Mouse (Mus musculus) left cerebral cortex, postnatal 25 days (tissue): ENCODE data around the gene Lrrc74a. TPM values are rescaled to one million over a fixed set of nuclear protein-coding genes. Genes with fewer than 3 reads are reported as not detected.

Experiments
- DNase-seq, 2 experiments: peaks; one replicate each; pipeline ENCODE4 v3.0.0; 2022; ENCODE audit warnings: low spot score in 2 of 2, mixed read lengths in 1 of 2
- intact Hi-C: fragments of 180-260 bp; cut with DNase I; formaldehyde crosslinking; loops from one replicate; pipeline ENCODE4 v1.15.1; 2025
- total RNA-seq, 2 experiments: library from RNA; stranded (reverse); gene quantifications; 2 replicates each; pipeline ENCODE4 v1.2.3; 2021

The Lrrc74a gene
- total RNA-seq, 2 experiments from 2014 or later, result not detected

DNA sequence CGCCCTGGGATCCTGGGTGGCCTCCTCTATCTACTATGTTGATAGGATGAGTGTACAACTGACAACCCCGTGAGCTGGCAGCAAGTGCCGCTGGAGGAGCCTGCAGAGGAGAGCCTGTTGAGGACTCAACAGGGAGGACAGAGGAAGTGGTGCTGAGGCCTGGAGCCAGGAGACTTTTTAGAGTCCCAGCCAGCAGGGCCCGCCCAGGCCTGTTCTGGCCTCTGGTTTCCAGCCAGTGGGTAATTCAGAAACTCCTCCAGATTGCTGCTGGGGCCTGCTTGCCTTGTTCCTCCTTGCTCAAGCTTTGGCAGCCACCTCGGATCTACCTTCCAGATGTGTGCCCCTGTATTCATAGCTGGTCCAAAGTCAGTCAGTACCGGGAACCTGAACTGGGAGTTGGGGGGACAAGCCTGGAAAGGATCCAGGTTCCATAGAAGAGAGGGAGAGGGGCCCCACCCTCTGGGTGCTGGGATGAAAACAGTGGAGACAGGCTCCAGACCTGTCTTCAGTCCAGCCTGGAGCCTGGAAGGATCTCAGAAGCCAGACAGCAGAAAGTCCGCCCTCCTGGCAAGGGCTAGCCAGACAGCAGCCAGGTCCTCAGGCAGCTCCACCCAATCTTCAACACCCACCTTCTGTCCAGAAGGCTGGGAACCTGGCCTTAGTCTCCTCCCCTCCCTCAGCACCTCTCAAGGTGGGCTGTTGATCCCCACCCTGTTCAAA, 41.6 kb downstream of the Lrrc74a start:
- intact Hi-C loops, result loop anchor here (10.0 kb wide), 1 partner anchor 369 kb away; the partner anchor contains the start of genes Gstz1 and Pomt2
- DNase-seq, result no peak

GRCm38 (mm10) chr12:86776341-86776860, 42.2 kb downstream of the Lrrc74a start:
- intact Hi-C loops, result loop anchor here (10.0 kb wide), 1 partner anchor 368 kb away; the partner anchor contains the start of genes Gstz1 and Pomt2
- DNase-seq, result no peak

GRCm38 (mm10) chr12:86778531-86778930, 44.4 kb downstream of the Lrrc74a start:
- intact Hi-C loops, result loop anchor here (10.0 kb wide), 1 partner anchor 366 kb away; the partner anchor contains the start of genes Gstz1 and Pomt2
- DNase-seq, result no peak

DNA sequence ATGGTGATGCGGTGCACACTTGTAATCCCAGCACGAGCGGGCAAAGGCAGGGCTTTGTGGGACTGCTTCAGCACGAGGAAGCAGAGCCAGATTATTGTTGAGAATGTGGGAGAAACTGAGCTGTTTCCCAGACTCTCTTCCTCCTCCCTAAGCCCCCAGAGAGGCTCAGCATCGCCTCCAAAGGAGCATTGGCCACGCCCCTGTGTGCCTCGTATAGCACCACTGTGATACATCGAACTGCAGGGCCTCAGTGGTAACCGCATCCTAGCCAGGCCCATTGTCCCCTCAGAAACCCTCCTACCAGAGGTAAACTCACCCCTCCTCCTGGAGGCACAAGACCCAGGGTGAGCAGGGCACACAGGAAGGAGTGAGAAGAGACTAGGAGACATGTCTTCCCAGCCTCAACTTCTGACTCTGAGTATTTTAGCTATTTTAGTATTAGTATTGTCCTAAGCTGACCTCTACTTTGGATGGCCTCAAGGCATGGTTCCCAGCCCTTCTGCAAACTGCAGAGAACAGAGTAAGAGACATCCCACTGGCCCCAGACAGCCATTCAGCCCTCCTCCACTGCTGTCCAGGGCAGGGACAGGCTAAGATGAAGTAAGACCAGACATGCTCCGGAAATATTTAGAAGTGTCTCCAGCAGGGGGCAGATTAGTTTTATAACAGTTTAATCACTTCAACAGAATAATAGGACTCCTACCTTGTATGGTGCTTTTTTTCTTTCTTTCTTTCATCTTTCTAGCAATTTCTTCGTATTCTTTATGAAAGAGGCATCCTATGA, 45.2 kb downstream of the Lrrc74a start:
- DNase-seq, result no peak
- intact Hi-C loops, result loop anchor here (10.0 kb wide), 1 partner anchor 365 kb away; the partner anchor contains the start of genes Gstz1 and Pomt2

DNA sequence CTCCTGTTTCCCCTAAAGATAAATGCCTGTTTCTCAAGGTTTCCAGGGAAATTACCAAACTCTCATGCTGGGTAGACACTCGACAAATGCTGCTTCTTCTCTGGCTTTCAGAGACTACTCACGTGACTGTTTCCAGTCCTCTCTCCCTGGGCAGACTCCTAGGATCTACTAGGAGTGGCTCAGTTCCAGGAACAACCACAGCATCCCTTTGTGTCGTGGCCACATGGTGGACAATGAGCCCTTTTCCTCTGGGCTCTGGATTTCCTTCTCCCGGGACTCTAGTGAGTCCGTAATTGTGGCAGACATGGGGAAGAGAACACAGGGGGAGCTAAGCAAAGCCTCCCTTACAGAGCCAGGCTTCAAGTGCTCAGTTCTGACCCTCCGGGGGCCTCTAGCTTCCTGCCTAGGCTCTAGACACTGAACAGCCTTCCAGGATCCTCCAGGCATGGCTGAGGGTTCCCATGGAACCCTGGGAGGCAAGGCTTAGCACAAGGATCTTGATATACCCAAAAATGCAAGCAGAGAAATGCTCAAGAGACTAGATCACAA, 47.6 kb downstream of the Lrrc74a start:
- peak in 1 of 2 experiments; percentile 58 for DNase-seq

GRCm38 (mm10) chr12:86786149-86787019, 52.2 kb downstream of the Lrrc74a start:
- intact Hi-C loops, result no loop called here
- DNase-seq, result no peak

More for the DNA sequence above, 47.6 kb downstream of the Lrrc74a start:
- intact Hi-C loops, result no loop called here

DNA sequence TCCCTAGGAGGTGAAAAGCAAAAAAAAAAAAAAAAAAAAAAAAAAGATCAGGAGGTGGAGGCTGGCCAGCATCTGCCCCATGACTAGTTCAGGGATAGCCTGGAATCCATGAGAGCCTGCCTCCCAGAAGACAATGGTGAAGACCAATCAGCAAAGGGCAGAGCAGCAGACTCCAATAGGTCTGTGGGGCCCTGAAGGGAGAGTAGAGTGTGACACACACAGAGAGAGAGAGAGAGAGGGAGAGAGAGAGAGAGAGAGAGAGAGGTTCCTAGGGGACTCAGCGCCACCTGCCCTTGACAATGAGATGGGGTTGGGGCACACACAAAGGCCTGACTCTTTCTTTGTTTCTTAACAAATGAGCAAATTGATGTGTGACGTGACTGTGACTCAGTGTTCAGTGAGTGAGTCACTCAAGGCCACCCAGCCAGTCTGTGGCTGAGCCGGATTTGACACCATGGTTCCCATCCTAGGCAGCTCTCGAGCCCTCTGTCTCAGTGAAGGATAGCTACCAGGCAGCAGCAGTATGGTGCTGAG, 52.9 kb downstream of the Lrrc74a start:
- DNase-seq, result no peak
- intact Hi-C loops, result no loop called here

DNA sequence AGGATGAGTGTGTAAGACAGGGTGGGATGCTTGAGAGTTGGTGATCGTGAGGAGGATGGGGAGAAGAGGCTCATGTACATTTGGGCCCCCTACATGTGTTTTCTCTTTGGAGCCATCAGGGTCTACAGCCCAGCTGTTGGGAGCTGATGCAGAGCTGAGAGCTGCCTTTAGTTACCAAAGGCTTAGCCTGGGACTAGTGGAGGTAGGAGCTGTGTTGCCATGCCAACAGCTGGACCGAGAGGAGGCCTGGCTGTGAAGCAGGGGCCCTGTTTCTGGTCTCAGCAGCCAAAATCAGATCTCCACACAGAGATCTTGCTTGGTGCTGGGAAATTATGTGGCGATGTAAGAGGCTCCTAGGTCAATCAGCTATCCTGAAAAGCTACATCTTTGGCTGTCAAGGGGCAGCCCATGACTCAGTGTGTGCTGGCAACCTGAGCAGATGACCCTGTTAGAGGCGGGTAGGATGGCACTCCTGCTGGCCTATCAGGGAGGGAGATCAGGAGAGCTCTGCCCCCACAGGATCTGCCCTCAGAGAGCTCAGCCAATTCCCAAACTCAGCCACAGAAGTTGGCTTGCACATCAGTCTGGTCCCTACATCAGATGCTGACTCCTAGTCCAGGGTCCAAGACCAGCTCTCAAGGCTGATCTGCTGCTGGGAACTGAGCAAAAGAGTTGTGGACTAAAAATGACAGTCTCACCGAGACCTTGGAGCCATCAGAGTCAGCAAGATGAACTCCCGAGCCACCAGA, 56.1 kb downstream of the Lrrc74a start:
- DNase-seq, result no peak
- intact Hi-C loops, result no loop called here

- intact Hi-C loops, result no loop called here
- DNase-seq, result no peak
Observed at GRCm38 (mm10) chr12:86790849-86791127, 56.6 kb downstream of the Lrrc74a start.

DNA sequence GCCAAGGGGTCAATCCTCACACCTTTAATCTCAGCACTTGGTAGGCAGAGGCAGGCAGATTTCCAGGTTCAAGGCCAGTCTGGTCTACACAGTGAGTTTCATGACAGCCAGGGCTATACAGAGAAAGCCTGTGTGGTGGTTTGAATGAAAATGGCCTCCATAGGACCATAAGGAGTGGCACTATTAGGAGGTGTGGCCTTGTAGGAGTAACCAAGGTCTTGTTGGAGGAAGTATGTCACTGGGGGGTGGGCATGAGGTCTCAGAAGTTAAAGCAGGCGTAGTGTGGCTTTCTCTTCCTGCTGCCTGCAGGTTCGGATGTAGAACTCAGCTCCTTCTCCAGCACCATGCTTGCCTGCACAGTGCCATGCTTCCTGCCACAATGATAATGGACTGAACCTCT, 57.8 kb downstream of the Lrrc74a start:
- intact Hi-C loops, result no loop called here
- no peak for DNase-seq

GRCm38 (mm10) chr12:86793830-86794229, 59.7 kb downstream of the Lrrc74a start:
- no peak for DNase-seq
- intact Hi-C loops, result loop anchor here (2.0 kb wide), 1 partner anchor 131 kb away; no protein-coding TSS in a partner anchor

DNA sequence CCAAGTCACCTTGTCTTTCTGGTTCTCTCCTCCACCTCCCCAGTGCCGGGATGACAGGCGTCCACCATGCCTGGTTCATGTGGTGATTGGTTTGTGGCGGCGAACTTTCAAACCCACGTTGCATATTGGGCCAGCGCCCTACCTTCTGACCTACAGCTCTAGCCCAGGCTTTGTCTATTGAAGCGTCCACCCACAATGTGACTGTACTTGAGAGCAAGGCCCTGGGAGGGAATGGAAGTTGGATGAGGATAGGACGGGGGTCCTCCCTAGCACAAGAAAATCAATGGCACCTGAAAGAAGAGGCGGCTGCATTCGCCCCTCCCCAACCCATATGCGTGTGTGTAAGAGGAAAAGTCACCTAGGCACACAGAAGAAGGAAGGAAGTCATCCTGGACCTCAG, 60.2 kb downstream of the Lrrc74a start:
- intact Hi-C loops, result loop anchor here (2.0 kb wide), 1 partner anchor 130 kb away; no protein-coding TSS in a partner anchor
- DNase-seq, result no peak

DNA sequence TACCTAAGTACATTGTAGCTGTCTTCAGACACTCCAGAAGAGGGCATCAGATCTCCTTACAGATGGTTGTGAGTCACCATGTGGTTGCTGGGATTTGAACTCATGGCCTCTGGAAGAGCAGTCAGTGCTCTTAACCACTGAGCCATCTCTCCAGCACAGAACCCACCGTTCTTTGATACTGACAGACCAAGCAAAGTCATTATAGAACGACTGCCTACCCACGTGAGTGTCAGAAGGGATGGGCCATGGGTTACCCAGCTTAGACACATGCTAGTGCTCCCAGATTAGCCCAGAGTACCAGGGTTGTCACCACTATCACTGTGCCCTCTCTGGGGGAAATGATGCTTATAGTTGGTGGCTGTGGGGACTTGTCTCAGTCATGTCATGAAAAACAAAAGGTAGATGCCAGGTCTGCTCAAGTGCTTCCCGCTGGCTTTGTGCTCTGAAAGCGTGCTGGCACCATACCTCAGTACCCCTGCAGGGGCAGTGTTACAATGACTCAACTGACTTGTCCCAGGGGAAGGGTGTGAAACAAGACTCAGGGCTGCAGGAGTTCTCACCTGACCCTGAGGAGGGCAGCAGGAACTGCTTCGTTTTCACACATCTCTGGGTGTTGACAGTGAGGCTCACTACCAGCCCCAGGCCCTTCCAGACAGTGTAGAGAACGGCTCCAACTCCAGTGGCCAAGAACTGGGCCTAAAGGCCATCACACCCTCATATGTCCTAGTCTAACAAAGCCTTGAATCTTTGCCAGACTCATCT, 61.1 kb downstream of the Lrrc74a start:
- intact Hi-C loops, result loop anchor here (1.0 to 2.0 kb wide), 2 partner anchors 130 to 149 kb away; no protein-coding TSS in a partner anchor
- DNase-seq, result no peak

DNA sequence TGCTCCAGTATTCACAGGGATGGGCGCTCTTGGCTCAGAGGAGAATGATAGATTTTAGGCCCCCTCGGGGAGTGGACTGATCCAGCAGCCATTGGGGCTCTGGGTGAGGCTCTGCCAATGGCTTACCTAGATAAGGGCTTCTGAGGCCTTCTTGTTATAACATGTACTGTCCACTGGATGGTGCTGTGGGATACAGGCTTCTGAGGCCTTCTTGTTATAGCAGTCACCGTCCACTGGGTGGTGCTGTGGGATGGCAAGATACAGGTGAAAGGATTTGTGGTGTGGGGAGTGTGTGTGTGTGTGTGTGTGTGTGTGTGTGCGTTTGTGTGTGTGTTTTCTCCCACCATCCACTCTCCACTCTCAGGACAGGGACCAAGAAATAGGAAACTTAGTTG, 61.7 kb downstream of the Lrrc74a start:
- intact Hi-C loops, result loop anchor here (1.0 to 2.0 kb wide), 4 partner anchors 88 to 148 kb away; partner anchors contain the start of gene Irf2bpl

DNA sequence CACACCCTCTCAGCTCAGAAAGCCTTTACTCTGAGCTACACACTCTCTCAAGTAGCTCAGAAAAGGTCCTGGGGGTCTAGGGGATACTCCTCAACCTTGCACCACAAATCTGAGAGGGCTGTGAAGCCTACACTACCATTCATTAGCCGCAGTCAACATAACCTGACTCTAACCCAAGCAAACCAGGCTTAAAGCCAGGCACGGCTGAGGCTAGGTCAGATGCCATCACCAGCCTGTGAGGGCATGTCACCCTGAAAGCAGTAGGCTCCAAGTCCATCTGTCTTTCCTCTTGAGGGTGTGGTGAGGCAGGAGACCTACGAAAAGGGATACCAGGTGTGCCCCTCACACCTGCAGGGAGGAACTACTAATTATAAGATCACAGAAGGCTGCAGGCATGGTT, 62.2 kb downstream of the Lrrc74a start:
- DNase-seq, result no peak
- intact Hi-C loops, result loop anchor here (1.0 kb wide), 2 partner anchors 88 to 109 kb away; partner anchors contain the start of gene Irf2bpl

More for the DNA sequence above, 61.7 kb downstream of the Lrrc74a start:
- DNase-seq, result peak; percentile 88 to 94

DNA sequence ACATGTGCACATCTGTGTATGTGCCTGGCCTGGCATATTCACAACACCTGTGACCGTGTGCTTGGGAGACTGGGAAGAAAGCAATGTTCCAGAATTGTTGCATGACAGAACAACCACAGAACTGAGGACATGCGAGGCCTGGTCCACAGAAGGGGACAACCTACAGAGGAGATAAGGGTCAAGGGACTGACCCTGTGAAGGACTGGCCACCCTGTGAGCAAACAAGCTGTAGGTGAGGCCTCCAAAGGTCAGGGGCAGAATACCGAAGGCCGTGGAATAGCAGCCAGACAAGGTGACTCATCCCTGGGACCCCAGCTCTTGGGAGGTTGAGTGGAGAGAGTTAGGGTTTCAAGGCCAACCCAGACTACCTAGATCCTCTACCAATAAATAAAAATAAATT, 63.6 kb downstream of the Lrrc74a start:
- DNase-seq, result no peak
- intact Hi-C loops, result no loop called here

- peak; percentile 91 to 94 for DNase-seq
- intact Hi-C loops, result no loop called here
Observed at GRCm38 (mm10) chr12:86798773-86799540, 64.8 kb downstream of the Lrrc74a start.
